Mouse (Mus musculus) heart, embryonic 10.5 days (tissue): ENCODE results near the gene Abhd11. TPM values are rescaled to one million over a fixed set of nuclear protein-coding genes. Genes with fewer than 3 reads are reported as not detected.

Experiments
- DNase-seq: peaks from one replicate; pipeline ENCODE4 v3.0.0-alpha.2; 2017; ENCODE audit warnings: low spot score
- H3K27ac ChIP-seq: fragments of 300-500 bp; sonication (generic); 2 replicates; pipeline ENCODE4 v1.5.1; 2016; ENCODE audit warnings: mild to moderate bottlenecking
- H3K27me3 ChIP-seq: fragments of 300-500 bp; sonication (generic); 2 replicates; pipeline ENCODE4 v1.6.1; 2016; ENCODE audit warnings: mild to moderate bottlenecking; ENCODE audit not compliant: poor library complexity, insufficient read depth, severe bottlenecking
- H3K36me3 ChIP-seq: fragments of 300-500 bp; sonication (generic); 2 replicates; pipeline ENCODE4 v1.6.1; 2016; ENCODE audit warnings: mild to moderate bottlenecking, moderate library complexity
- H3K4me1 ChIP-seq: fragments of 300-500 bp; sonication (generic); 2 replicates; pipeline ENCODE4 v1.6.1; 2016; ENCODE audit warnings: mild to moderate bottlenecking
- H3K4me3 ChIP-seq: fragments of 300-500 bp; sonication (generic); 2 replicates; pipeline ENCODE4 v1.5.1; 2016; ENCODE audit warnings: mild to moderate bottlenecking, moderate library complexity
- H3K9me3 ChIP-seq: fragments of 300-500 bp; sonication (generic); 2 replicates; pipeline ENCODE4 v1.6.1; 2016; ENCODE audit warnings: mild to moderate bottlenecking, moderate library complexity
- WGBS: fragments of 180-500 bp; shearing (Covaris S2); methylation state at CpG from one replicate; pipeline ENCODE4 v1.1.7; 2016; 5-methylcytosine and 5-hydroxymethylcytosine counted together
- polyA plus RNA-seq: library from polyadenylated mRNA; unstranded; fragments of >200 nt; fragmentation: Nextera tagmentation; extraction: Ambion mirVana; gene quantifications from 2 replicates; pipeline ENCODE4 v1.2.1, GENCODE M21; 2016

Abhd11 gene
- polyA plus RNA-seq, 1 experiment from 2014 or later = 57.8 TPM

GRCm38 (mm10) chr5:135016224-135016759 is 7.3 kb downstream of the Abhd11 start:
- Histone ChIP-seq H3K9me3 (no peaks in the 10 kb centered on the region), H3K4me3 (no peak overlapping the region), H3K4me1 (peaks cover 23% of the 10 kb centered on the region), H3K36me3 (peaks cover under 1% of the 10 kb centered on the region; the same call in 1 of the 2 replicates), H3K27me3 (no peaks in the 10 kb centered on the region; the same call in 1 of the 2 replicates), H3K27ac (no peak overlapping the region)
- DNase-seq = no peak
- WGBS = 53% methylated on average over 4 of the region's 4 CpGs

- no peak overlapping the region for H3K4me3 ChIP-seq
- no peaks in the 10 kb centered on the region for H3K36me3 ChIP-seq
- H3K27ac ChIP-seq = no peak overlapping the region
- whole genome bisulfite sequencing = 76% methylated on average over 6 of the region's 6 CpGs
- H3K27me3 ChIP-seq = no peaks in the 10 kb centered on the region; the same call in 1 of the 2 replicates
- no peaks in the 10 kb centered on the region for H3K9me3 ChIP-seq
- H3K4me1 ChIP-seq = peaks cover 25% of the 10 kb centered on the region
- no peak for DNase-seq
These were observed 12.9 kb downstream of the Abhd11 start for GRCm38 (mm10) chr5:135021814-135022213.

GRCm38 (mm10) chr5:135023344-135024173 is 14.6 kb downstream of the Abhd11 start, which contains the start of gene Stx1a:
Gene Stx1a, plus strand, starts transcription at chr5:135023482.
- peak within 1 kb of the TSS; percentile 85 for H3K4me3 ChIP-seq
- no peaks in the 10 kb centered on the region for H3K36me3 ChIP-seq
- peak; percentile 96 for DNase-seq
- WGBS = 1% methylated on average over 60 of the region's 61 CpGs
- H3K9me3 ChIP-seq = no peaks in the 10 kb centered on the region
- H3K4me1 ChIP-seq = peaks cover 30% of the 10 kb centered on the region
- peak within 1 kb of the TSS; percentile 85 for H3K27ac ChIP-seq
- no peaks in the 10 kb centered on the region; the same call in 1 of the 2 replicates for H3K27me3 ChIP-seq

GRCm38 (mm10) chr5:135024665-135025224 is 15.8 kb downstream of the Abhd11 start:
- WGBS = 48% methylated on average over 11 of the region's 11 CpGs
- Histone ChIP-seq H3K36me3 (no peaks in the 10 kb centered on the region), H3K27ac (peak overlapping the region; percentile 10; the same call in 1 of the 2 replicates), H3K27me3 (no peaks in the 10 kb centered on the region; the same call in 1 of the 2 replicates), H3K9me3 (no peaks in the 10 kb centered on the region), H3K4me3 (peak overlapping the region; percentile 85), H3K4me1 (peaks cover 41% of the 10 kb centered on the region)
- peak; percentile 89 for DNase-seq

GRCm38 (mm10) chr5:135025899-135026298 is 16.9 kb downstream of the Abhd11 start:
- 12% methylated on average over 7 of the region's 7 CpGs for WGBS
- no peaks in the 10 kb centered on the region for H3K36me3 ChIP-seq
- H3K4me1 ChIP-seq = peaks cover 41% of the 10 kb centered on the region
- no peaks in the 10 kb centered on the region for H3K9me3 ChIP-seq
- no peaks in the 10 kb centered on the region; the same call in 1 of the 2 replicates for H3K27me3 ChIP-seq
- H3K27ac ChIP-seq = peak overlapping the region; percentile 47; the same call in 1 of the 2 replicates
- no peak for DNase-seq
- peak overlapping the region; percentile 33 for H3K4me3 ChIP-seq

GRCm38 (mm10) chr5:135029007-135029854 is 20.3 kb downstream of the Abhd11 start:
- Histone ChIP-seq H3K36me3 (peaks cover 11% of the 10 kb centered on the region; the same call in 1 of the 2 replicates), H3K27ac (peak overlapping the region; percentile 56; the same call in 1 of the 2 replicates), H3K9me3 (no peaks in the 10 kb centered on the region), H3K27me3 (no peaks in the 10 kb centered on the region), H3K4me3 (peak overlapping the region; percentile 28; the same call in 1 of the 2 replicates), H3K4me1 (peaks cover 34% of the 10 kb centered on the region)
- 44% methylated on average over 18 of the region's 18 CpGs for WGBS
- DNase-seq = no peak

GRCm38 (mm10) chr5:135032581-135032980 is 23.6 kb downstream of the Abhd11 start:
- Histone ChIP-seq H3K9me3 (no peaks in the 10 kb centered on the region), H3K27me3 (no peaks in the 10 kb centered on the region), H3K4me1 (peaks cover 21% of the 10 kb centered on the region), H3K27ac (no peak overlapping the region), H3K4me3 (no peak overlapping the region), H3K36me3 (peaks cover 22% of the 10 kb centered on the region)
- WGBS = 88% methylated on average over 5 of the region's 5 CpGs
- no peak for DNase-seq

- Histone ChIP-seq H3K4me1 (peaks cover 14% of the 10 kb centered on the region), H3K9me3 (no peaks in the 10 kb centered on the region), H3K4me3 (no peak overlapping the region), H3K27me3 (no peaks in the 10 kb centered on the region), H3K36me3 (peaks cover 40% of the 10 kb centered on the region), H3K27ac (no peak overlapping the region)
- WGBS = 91% methylated on average over 2 of the region's 2 CpGs
- DNase-seq = no peak
These were observed 25.6 kb downstream of the Abhd11 start for GRCm38 (mm10) chr5:135034593-135034992.

- Histone ChIP-seq H3K36me3 (peaks cover 40% of the 10 kb centered on the region), H3K4me1 (peaks cover 25% of the 10 kb centered on the region), H3K27ac (no peak overlapping the region), H3K9me3 (no peaks in the 10 kb centered on the region), H3K4me3 (no peak overlapping the region), H3K27me3 (no peaks in the 10 kb centered on the region)
- DNase-seq = no peak
- 52% methylated on average over 18 of the region's 18 CpGs for WGBS
These were observed 26.8 kb downstream of the Abhd11 start for GRCm38 (mm10) chr5:135035608-135036359.

GRCm38 (mm10) chr5:135037946-135038345 is 29.0 kb downstream of the Abhd11 start:
- Histone ChIP-seq H3K27me3 (no peaks in the 10 kb centered on the region), H3K27ac (no peak overlapping the region), H3K4me3 (no peak overlapping the region), H3K36me3 (peaks cover 52% of the 10 kb centered on the region), H3K9me3 (no peaks in the 10 kb centered on the region), H3K4me1 (peaks cover 38% of the 10 kb centered on the region)
- WGBS = 81% methylated on average over 3 of the region's 3 CpGs
- no peak for DNase-seq

- H3K36me3 ChIP-seq = peaks cover 49% of the 10 kb centered on the region
- peak overlapping the region; percentile 57; the same call in 1 of the 2 replicates for H3K27ac ChIP-seq
- H3K27me3 ChIP-seq = no peaks in the 10 kb centered on the region
- no peaks in the 10 kb centered on the region for H3K9me3 ChIP-seq
- H3K4me3 ChIP-seq = no peak overlapping the region
- H3K4me1 ChIP-seq = peaks cover 38% of the 10 kb centered on the region
- WGBS = 84% methylated on average over 9 of the region's 9 CpGs
- DNase-seq = no peak
These were observed 30.6 kb downstream of the Abhd11 start for GRCm38 (mm10) chr5:135039541-135039940.

- peak overlapping the region; percentile 73 for H3K27ac ChIP-seq
- DNase-seq = no peak
- WGBS = 31% methylated on average over 6 of the region's 6 CpGs
- peaks cover 38% of the 10 kb centered on the region for H3K4me1 ChIP-seq
- H3K9me3 ChIP-seq = no peaks in the 10 kb centered on the region
- H3K4me3 ChIP-seq = no peak overlapping the region; the same call in 1 of the 2 replicates
- no peaks in the 10 kb centered on the region for H3K27me3 ChIP-seq
- H3K36me3 ChIP-seq = peaks cover 54% of the 10 kb centered on the region
These were observed 31.1 kb downstream of the Abhd11 start for GRCm38 (mm10) chr5:135040059-135040458.
